Mouse (Mus musculus) E14TG2a.4 (cell line): ENCODE data around the gene Slc25a21.

ENCODE experiments used
- CTCF ChIP-seq: conservative IDR thresholded peaks from 2 replicates; pipeline ENCODE4 v1.5.1; 2014; ENCODE audit warnings: low read length
- NANOG ChIP-seq: IDR thresholded peaks from 2 replicates; pipeline ENCODE4 v1.6.1; 2014; ENCODE audit warnings: borderline replicate concordance, low read length, mixed read lengths
- POU5F1 ChIP-seq: IDR thresholded peaks from 2 replicates; pipeline ENCODE4 v1.6.1; 2014; ENCODE audit warnings: low read length, borderline replicate concordance

- no peak for TF ChIP-seq CTCF
- no peak for TF ChIP-seq NANOG
- no peak for TF ChIP-seq POU5F1
Observed at GRCm38 (mm10) chr12:56852679-56853078, 344.6 kb downstream of the Slc25a21 start.
